Mouse (Mus musculus) mesoderm, embryonic 11.5 days (tissue): ENCODE data around the gene Ero1l.

Source experiments
- DNase-seq: peaks from one replicate; pipeline ENCODE4 v3.0.0-alpha.2; 2012; ENCODE audit warnings: low read depth, low spot score

Ero1l gene

DNA sequence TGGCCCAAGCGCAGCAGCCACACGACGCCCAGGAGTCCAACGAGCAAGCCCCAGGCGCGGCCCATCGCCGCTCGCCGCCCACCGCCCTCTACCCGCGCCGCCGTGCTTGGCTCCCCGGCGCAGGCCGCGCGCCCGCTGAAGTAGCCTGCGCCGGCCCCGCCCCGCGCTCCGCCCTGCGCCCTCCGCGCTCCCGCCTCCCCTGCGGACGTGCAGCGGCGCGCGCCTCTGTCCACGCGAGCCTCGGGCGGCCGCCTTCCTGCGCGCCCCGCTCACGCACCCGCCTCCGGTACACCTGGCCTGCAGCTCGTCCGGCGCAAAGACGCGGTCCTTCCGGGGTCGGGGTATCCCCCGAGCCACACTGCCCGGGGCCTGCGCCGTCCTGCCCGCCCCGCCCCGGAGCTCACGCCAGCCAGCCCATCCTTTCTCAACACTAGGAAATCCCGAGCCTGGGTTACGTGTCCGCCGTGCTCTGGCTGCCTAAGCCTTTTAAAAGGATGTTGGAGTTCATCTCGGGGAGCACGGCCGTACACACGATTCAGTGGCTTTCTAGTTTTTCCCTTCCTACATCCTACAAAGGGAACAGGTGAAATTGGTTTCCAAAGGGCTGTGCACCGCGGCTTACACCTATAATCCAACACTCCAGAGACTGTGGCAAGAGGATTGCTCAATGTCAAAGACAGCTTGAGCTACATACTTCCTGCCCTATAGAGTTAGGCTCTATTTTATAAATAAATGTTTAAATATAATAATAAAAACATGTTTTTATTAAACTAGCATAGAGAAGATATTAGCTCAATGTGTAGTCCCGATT, at the start of gene Ero1l:
Gene Ero1l, minus strand, starts transcription at position 346 of the 811 bp plus-strand sequence.
- peak; percentile 77 for DNase-seq

- no peak for DNase-seq
These were observed 46.6 kb upstream of the Ero1l start for GRCm38 (mm10) chr14:45365196-45365587.

DNA sequence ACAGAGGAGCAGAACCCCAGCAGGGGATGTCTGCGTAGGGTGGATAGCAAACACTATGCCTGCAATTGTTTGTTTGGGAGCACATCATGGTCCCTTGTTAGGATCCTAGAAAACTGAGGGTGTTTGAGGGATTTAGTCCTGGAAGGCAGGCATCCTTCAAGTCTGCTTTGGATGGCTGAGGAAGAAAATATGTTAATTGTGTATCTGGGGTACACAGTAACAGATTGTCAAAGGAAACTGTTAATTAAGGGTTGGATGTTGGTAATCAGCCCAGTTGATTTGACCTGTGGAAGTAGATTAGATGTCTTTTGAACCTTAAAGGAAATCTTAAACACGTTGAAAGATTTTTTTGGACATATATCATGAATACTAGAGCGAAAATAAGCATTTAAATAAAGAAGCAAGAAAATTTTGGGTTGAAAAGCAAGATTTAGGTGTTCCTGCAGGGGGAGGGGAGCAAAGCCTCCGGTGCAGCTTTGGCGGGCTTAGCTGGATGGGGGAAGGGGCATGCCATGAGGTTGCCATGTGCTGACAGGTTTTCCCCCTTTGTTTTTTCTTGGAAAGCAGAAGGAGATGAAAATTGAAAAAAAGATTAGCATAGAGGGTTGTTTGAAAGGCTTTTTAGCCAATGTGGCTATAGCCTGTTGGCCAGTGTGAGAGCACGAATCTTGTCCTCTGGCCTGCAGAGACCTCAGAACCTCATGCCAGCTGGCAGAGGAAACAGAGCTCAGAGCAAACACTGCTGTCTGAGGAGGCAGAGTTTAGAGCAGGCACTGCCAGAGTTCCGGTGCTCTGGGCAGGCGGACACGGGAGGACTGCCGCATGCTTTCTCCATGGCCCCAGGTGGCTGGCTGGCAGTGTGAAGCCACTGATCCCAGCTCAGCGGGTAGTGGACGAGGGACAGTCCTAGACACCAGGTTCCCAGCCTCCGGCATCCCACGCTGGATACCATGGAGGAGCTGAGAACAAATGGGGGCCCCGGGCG, 45.9 kb upstream of the Ero1l start:
- no peak for DNase-seq

- DNase-seq, result peak; percentile 94
These were observed 32.6 kb upstream of the Ero1l start, which contains the start of gene Styx for GRCm38 (mm10) chr14:45350931-45351859. Gene Styx (plus strand): TSS chr14:45351093.

- DNase-seq, result peak; percentile 95
These were observed 11.1 kb upstream of the Ero1l start, which contains the start of gene Psmc6 for GRCm38 (mm10) chr14:45329589-45330181. Gene Psmc6 (plus strand): TSS chr14:45329788.

DNA sequence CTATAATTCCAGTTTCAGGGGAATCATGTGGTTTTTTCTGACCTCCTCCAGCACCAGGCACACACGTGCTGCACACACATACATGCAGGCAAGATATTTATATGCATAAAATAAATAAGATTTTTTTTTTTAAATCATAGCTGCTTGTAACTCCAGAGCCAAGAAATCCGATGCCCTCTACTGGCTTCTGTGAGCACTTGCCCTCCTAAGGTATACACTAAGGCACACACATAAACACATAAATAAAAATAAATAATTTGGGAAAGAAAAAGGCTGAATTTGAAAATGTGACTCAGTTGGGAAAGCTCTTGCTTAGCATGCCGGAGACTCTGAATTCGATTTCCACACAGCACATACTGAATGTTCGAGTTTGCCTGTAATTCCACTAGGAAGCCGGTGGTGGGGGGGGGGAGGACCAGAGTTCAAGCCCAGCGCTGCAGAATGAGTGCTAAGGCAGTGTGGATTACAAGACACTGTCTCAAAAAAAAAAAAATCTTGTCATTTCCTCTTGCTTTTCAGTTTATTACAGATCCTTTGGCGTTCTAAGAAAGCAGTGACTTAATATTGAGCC, 10.5 kb upstream of the Ero1l start:
- DNase-seq, result no peak

DNA sequence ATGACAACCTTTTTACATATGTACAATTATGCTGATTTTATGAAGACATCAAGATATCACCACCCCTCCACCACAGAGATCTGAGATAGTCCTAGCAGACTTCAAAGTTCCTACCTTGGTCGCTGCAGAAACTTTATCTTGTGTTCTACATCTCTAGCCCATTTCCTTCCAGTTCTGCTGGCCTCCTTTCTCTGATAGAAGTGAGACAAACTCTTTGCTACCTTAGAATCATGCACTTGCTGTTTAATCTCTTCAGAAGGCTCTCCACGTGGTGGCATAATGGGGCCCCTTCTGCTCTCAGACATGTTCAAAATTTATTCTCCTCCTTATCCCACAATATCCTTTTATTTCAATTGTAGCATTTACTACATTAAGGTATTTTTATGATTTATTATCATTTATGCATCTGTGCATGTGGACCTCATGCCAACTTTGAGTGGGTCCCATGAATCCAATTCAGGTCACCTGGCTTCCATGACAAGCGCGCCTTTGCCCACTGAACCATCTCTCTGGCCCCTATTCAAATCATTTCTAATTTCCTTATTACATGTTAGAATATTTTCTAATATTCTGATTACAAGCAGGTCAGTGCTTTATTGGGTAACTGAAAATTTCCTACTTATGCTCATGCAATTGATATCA, 9.6 kb upstream of the Ero1l start:
- DNase-seq, result no peak

DNA sequence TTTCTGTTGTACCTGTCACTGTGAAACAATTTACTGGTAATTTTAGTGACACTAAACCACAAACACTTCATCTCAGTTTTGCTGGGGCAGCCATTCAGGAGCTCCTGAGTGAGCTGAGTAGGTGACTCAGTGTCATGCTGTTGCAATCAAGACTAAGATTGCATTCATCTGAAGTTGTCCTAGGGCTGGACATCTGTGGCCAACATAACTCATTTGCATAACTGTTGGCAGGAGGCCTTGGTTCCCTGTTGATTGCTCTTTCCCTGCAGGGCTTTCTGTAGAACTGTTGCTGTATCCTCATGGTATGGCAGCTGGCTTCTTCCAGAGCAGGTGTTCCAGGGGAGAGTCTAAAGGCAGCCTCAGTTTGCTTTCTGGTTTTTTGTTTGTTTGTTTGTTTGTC, 6.9 kb upstream of the Ero1l start:
- no peak for DNase-seq

DNA sequence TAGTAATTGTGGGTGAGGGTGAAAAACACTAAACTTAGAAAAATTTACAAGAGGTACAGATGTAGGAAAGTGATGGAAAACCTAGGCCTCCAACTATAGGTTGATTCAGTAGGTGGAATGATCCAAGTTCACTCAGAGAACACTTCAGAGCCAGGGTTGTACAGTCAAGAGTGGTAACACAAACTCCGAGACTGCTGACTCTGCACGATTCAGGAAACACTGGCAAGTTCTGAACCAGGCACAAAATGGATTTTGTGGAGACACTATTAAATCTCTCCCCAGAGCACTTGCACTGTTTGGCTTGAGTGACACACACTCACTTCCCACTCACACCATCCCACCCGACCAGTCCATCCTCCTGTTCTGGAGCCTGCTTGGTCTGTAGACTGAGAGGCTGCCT, 4.7 kb upstream of the Ero1l start:
- DNase-seq, result no peak

DNA sequence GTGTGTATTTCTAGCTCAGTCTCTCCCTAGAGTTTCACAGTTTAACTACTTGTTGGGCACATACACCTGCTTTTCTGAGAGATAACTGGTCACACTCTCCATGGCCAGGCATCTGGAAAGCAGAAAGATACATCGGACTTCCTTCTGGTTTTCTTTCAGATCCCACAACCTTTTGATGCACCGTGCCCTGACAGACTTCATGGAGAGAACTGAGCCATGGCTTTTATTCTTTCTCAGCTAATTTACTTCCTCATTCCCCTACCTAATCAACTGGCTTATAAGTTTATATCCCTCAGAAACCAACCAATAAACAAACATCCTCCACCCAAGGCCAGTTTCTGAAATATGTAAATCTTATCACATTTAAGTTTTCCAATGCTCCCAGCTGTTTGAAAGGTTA, 3.9 kb upstream of the Ero1l start:
- no peak for DNase-seq

- DNase-seq, result no peak
These were observed 3.1 kb upstream of the Ero1l start for GRCm38 (mm10) chr14:45321622-45322021.

DNA sequence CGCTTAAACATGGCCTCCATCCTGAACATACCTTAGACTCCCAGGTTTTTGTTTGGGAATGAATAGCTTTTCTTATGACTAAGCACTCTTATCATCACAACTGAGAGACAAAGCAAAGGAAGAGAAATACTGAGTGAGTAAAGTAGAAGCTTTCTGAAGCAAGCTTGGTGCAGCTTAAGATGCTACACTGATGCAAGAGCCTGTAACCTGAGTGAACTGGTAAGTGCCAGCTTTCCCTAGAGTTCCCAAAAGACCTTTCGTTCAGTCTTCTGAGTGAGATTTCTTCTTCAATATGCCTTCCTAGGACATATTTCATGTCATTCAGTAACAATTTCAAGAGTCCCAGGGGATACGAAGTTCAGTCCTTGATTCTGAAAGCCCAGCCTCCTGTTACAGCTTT, 2.5 kb upstream of the Ero1l start:
- DNase-seq, result no peak

DNA sequence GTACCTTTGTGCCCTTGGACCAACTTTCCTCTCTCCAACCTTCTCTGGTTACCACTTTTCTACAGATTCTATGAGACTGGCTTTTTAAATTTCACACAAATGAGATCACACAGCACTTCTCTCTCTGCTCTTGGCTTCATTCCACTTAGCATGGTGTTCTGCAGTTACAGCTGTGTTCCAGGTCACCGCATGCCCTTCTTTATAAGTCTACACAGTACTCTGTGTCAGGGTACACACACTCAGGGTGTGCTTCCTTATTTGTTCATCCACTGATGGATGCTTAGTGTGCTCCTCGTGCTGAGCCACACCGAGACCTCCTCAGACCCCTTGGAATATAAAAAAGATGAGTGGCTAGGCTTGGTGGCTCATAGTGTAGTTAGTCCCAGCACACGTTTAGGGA, 1.5 kb upstream of the Ero1l start:
- no peak for DNase-seq

- DNase-seq, result no peak
These were observed 653 bp upstream of the Ero1l start for GRCm38 (mm10) chr14:45319237-45319610.

DNA sequence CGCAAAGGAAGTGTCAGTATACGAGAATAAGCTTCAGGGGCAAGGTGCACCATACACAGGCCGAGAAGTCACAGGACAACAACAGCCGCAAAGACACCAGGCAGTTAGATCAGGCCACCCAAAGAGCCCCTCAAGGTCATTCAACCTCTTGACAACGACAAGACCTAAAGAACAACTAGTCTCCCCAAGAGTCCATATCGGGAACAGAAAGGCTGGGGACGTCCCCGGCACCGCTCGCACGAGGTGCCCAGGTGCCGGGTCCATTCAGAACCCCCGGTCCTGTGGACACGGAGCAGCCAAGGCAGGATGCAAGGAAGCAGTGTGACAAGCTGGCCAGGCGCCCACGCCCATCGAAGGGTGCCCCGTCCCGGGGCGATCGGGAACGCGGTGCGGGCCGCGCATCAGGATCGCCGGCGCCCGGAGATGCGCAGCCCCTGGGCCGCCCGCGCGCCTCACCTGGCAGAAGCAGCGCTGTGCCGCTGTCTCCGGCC, 605 bp downstream of the Ero1l start:
- peak; percentile 9 for DNase-seq

DNA sequence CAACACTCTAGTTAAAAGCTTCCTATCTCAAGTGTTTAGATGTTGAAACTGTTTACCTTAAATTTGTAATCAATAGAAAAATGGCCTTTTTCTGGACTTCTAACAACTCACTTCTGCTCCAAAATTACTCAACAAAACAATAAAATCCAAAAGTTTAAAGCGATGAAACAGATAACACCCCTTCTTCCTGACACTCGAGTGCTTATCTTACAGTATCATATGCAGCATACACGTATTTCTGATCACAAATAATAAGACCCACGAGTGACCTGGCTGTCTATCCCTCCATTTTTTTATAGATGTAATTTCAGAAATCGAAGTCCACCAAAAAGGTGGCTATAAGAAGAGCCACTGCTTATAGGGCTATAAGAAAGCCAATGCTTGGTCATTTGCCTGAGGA, 1.6 kb downstream of the Ero1l start:
- no peak for DNase-seq

DNA sequence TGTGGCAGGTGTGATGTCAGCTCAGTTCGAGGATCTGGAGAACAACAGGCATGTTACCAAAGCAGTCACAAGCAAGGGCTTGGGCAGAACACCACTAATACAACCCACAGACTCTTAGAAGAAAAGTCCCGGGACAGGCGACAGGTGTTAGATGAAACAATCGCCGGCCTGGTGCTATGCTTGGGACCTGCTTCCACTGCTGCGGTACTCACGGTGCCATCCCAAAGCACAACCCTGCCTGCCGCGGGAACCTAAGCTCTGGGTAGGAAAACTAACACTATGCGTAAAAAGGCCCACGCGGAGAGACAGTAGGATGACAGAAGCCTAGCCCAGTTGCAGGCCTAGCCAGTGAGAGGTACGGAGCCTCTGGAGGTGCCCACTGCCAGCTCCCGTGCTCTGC, 8.5 kb downstream of the Ero1l start:
- DNase-seq, result no peak

GRCm38 (mm10) chr14:45309646-45310045, 8.9 kb downstream of the Ero1l start:
- DNase-seq, result no peak

GRCm38 (mm10) chr14:45307630-45308328, 10.8 kb downstream of the Ero1l start:
- DNase-seq, result no peak
